Mouse (Mus musculus) brown adipose tissue, adult 24 weeks (tissue): ENCODE measurements around the gene Wiz. TPM values are rescaled to one million over a fixed set of nuclear protein-coding genes. Genes with fewer than 3 reads are reported as not detected.
A peak's percentile ranks its signal among the peaks of the same experiment; 100 is the strongest.

Source experiments
- H3K27ac ChIP-seq: fragments of 200-500 bp; replicated peaks from 2 replicates; pipeline ENCODE4 v1.5.1; 2012; ENCODE audit warnings: low read depth, mild to moderate bottlenecking, low read length
- H3K4me1 ChIP-seq: fragments of 200-500 bp; 2 replicates; pipeline ENCODE4 v1.6.1; 2012; ENCODE audit warnings: low read length, mixed read lengths; ENCODE audit not compliant: control insufficient read depth, insufficient read depth, insufficient read length
- H3K4me3 ChIP-seq: fragments of 200-500 bp; 2 replicates; pipeline ENCODE4 v1.5.1; 2012; ENCODE audit warnings: low read depth, mild to moderate bottlenecking, low read length, moderate library complexity; ENCODE audit not compliant: insufficient read depth
- polyA plus RNA-seq: library from polyadenylated mRNA; stranded (reverse); fragments of >200 nt; gene quantifications from 2 replicates; pipeline ENCODE4 v1.2.4, GENCODE M21; 2012; ENCODE audit not compliant: missing spikeins, insufficient read depth, insufficient read length

Gene Wiz
- polyA plus RNA-seq, 1 experiment = 14.1 TPM

GRCm38 (mm10) chr17:32363821-32364301 is 25.4 kb downstream of the Wiz start:
- Histone ChIP-seq H3K4me1 (peaks cover 8% of the 10 kb centered on the region), H3K4me3 (peak overlapping the region; percentile 86), H3K27ac (no peak overlapping the region)

GRCm38 (mm10) chr17:32362686-32363085 is 26.6 kb downstream of the Wiz start:
- H3K27ac ChIP-seq = no peak overlapping the region
- peaks cover 8% of the 10 kb centered on the region for H3K4me1 ChIP-seq
- H3K4me3 ChIP-seq = peak overlapping the region; percentile 86; the same call in 1 of the 2 replicates

- Histone ChIP-seq H3K4me1 (peaks cover 8% of the 10 kb centered on the region), H3K27ac (no peak overlapping the region), H3K4me3 (no peak overlapping the region)
Measured at GRCm38 (mm10) chr17:32359928-32360327, 29.3 kb downstream of the Wiz start.

- Histone ChIP-seq H3K27ac (no peak overlapping the region), H3K4me3 (no peak overlapping the region), H3K4me1 (peaks cover 8% of the 10 kb centered on the region)
Measured at GRCm38 (mm10) chr17:32358943-32359340, 30.3 kb downstream of the Wiz start.

GRCm38 (mm10) chr17:32358192-32358942 is 30.9 kb downstream of the Wiz start:
- Histone ChIP-seq H3K4me1 (peaks cover 8% of the 10 kb centered on the region), H3K27ac (no peak overlapping the region), H3K4me3 (no peak overlapping the region)

- Histone ChIP-seq H3K4me3 (no peak overlapping the region), H3K27ac (no peak overlapping the region), H3K4me1 (no peaks in the 10 kb centered on the region)
Measured at GRCm38 (mm10) chr17:32356766-32357760, 32.2 kb downstream of the Wiz start.

- no peaks in the 10 kb centered on the region for H3K4me1 ChIP-seq
- no peak overlapping the region for H3K27ac ChIP-seq
- H3K4me3 ChIP-seq = no peak overlapping the region
Measured at GRCm38 (mm10) chr17:32356281-32356680, 33.0 kb downstream of the Wiz start.

- no peaks in the 10 kb centered on the region for H3K4me1 ChIP-seq
- H3K4me3 ChIP-seq = no peak overlapping the region
- H3K27ac ChIP-seq = no peak overlapping the region
Measured at GRCm38 (mm10) chr17:32355031-32355430, 34.2 kb downstream of the Wiz start.

GRCm38 (mm10) chr17:32354211-32354610 is 35.0 kb downstream of the Wiz start:
- H3K4me3 ChIP-seq = no peak overlapping the region
- no peak overlapping the region for H3K27ac ChIP-seq
- no peaks in the 10 kb centered on the region for H3K4me1 ChIP-seq

GRCm38 (mm10) chr17:32353696-32354095 is 35.5 kb downstream of the Wiz start:
- Histone ChIP-seq H3K27ac (no peak overlapping the region), H3K4me3 (no peak overlapping the region), H3K4me1 (0 out of 2 replicates have a peak, but pooled peaks cover 2% of the 10 kb centered on the region)

GRCm38 (mm10) chr17:32351726-32352125 is 37.5 kb downstream of the Wiz start:
- Histone ChIP-seq H3K4me3 (no peak overlapping the region), H3K27ac (no peak overlapping the region), H3K4me1 (0 out of 2 replicates have a peak, but pooled peaks cover 2% of the 10 kb centered on the region)

- Histone ChIP-seq H3K27ac (no peak overlapping the region), H3K4me1 (0 out of 2 replicates have a peak, but pooled peaks cover 2% of the 10 kb centered on the region), H3K4me3 (no peak overlapping the region)
Measured at GRCm38 (mm10) chr17:32351269-32351668, 38.0 kb downstream of the Wiz start.

- peak within 1 kb of the TSS; percentile 79 for H3K27ac ChIP-seq
- H3K4me1 ChIP-seq = 0 out of 2 replicates have a peak, but pooled peaks cover 2% of the 10 kb centered on the region
Measured at GRCm38 (mm10) chr17:32350382-32350983, 38.8 kb downstream of the Wiz start, which contains the start of gene Akap8l. Akap8l (minus strand) TSS chr17:32350607.

GRCm38 (mm10) chr17:32349851-32350381 is 39.3 kb downstream of the Wiz start:
- peak overlapping the region; percentile 79 for H3K27ac ChIP-seq
- peak overlapping the region; percentile 83 for H3K4me3 ChIP-seq
- H3K4me1 ChIP-seq = 0 out of 2 replicates have a peak, but pooled peaks cover 2% of the 10 kb centered on the region

More at GRCm38 (mm10) chr17:32350382-32350983, 38.8 kb downstream of the Wiz start, which contains the start of gene Akap8l:
- H3K4me3 ChIP-seq = peak within 1 kb of the TSS; percentile 83
